Mouse (Mus musculus) kidney, adult 18-20 months (tissue): Measurements from ENCODE around the gene Gramd4.
A peak's percentile ranks its signal among the peaks of the same experiment; 100 is the strongest.
"Not testable (repeated sequence)": the region's sequence is repeated elsewhere in the genome, so short reads cannot be mapped to it uniquely, and the experiment has no call there.

ENCODE experiments used
- DNase-seq: peaks from one replicate; pipeline ENCODE4 v3.0.0; 2021

Gene Gramd4

DNA sequence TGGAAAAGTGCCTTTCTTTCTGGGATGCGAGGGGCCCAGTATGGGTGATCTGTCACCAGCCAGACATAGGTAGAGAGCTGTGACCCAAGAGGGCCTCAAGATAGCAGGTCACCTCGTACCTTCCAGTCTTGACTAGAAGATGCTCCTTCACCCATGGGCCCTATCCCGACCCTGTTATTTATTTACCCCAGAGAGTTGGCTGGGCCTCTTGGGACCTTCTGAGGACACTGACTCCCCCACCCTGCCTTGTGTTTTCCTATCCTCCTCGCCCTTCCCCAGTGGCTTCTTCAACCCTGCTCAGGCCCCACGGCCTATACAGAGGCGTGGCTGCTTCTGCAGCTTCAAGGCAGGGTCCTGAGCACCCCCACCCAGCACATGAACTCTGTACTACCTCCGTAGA lies 61.7 kb downstream of the Gramd4 start:
- DNase-seq, result peak; percentile 48

GRCm38 (mm10) chr15:86122261-86122949 lies 64.9 kb downstream of the Gramd4 start:
- peak; percentile 83 for DNase-seq

DNA sequence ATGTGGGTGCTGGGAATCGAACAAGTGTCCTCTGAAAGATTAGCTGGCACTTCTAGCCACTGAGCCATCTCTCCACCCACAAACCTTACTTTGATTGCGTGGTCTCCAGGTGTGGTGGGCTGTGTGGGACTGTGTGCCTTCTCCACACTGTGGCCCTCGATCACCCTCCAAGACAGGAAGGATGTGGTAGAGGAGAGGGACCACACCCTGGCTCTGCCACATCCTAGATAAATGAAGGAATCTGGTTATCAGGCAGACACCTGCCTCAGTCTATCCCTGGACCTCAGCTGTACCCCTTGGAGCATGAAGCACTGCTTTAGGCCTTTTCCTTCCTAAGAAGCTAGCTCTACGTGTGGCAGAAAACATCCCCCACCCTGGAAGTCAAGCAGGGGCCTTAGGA lies 65.9 kb downstream of the Gramd4 start:
- no peak for DNase-seq

GRCm38 (mm10) chr15:86124359-86124758 lies 66.9 kb downstream of the Gramd4 start:
- DNase-seq, result peak; percentile 84

DNA sequence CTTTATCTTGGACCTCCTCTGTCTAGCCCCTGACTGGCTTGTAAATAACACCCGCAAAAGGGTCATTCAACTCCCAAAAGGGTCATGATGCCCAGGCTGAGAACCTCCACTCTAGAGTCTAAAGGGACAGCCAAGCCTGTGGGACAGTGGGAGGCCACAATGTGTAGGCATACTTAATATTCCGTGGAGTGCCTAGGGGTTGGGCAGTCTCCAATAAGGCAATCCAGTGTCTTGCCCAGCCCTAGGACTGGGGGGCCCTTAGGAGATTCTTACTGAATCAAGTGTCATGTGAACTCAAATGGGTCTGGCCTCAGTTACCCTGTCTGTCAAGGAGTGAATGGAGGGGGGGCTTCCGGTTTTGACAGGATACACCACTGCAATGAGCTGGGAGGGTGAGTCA lies 71.5 kb downstream of the Gramd4 start:
- DNase-seq, result no peak

GRCm38 (mm10) chr15:86130657-86131056 lies 73.2 kb downstream of the Gramd4 start:
- DNase-seq, result no peak

- DNase-seq, result peak; percentile 91
Measured at GRCm38 (mm10) chr15:86134941-86135783, 77.7 kb downstream of the Gramd4 start.

DNA sequence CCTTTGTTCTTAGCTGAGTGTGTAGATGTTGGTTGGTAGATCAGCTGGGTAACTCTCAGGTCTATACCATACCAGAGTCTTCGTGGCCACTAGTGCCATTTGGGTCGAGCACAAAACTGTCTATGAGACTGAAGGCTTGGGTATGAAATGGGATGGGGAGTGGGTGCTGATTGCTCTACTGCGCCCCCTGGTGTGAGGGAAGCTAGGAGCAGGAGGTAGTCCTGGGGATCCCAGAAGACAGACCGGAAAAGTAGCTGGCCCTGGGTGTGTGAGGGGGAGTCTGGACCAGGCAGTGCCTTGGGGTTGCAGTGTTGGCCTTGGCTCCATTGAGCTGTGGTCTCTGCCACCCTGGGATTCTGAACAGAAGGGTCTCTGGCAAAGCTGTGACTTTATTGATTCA lies 80.1 kb downstream of the Gramd4 start:
- peak; percentile 60 for DNase-seq

DNA sequence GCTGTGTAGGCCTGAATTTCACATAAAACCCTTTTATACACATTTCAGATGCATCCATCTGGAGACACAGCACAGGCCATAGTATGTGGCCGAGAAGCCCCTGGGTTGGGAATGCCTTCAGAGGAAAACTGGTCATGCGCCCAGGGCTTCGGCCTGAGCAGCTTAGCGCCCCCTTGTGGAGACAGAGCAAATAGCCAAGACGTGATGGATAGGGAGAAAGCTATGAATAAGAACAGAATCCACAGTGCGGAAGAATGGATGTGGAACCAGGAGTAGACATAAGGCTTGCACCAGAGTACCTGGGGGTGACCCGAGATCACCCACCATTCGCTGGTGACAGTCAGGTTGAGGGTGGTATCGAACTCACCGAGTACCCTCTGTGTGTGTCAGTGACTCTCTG lies 82.8 kb downstream of the Gramd4 start:
- peak; percentile 64 for DNase-seq

- no peak for DNase-seq
Measured at GRCm38 (mm10) chr15:86144577-86144976, 87.1 kb downstream of the Gramd4 start.

DNA sequence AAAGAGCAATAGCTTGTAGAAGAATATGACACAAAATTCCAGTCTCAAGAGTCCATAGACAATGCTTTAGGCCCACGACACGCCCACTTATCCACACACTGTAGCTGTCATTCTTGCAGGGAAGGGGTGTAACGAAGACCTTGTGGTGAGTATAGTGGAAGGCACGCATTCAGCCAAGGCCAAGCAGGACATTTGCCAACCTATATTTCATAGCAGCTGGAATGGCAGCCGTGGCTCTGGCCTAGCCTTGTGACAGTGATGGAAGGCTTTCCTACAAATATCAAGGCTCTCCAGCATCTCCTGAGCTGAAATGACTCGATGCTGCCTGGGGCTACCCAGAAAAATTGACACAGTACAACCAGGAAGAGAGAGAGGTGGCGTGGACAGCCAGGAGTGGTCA lies 87.6 kb downstream of the Gramd4 start:
- no peak for DNase-seq

- no peak for DNase-seq
Measured at GRCm38 (mm10) chr15:86146922-86147321, 89.4 kb downstream of the Gramd4 start.

DNA sequence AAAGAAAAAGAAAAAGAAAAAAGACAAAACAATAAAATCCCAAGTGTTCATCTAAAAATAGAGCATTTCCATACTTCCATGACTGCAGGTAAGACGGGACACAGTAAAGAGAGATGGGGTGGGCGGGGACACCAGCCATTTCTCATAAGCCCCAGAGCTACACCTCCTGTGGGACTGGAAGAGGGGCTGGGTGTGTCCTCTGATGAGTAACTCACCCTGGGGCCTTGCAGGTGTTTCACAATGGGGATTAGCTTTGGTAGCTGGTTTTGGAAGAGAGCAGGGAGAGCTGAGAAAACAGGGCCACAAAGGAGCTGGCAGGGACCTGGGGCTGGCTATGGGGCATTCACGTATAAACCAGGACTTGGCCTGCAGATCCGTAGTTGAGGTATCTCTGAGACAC lies 93.1 kb downstream of the Gramd4 start:
- DNase-seq, result no peak

DNA sequence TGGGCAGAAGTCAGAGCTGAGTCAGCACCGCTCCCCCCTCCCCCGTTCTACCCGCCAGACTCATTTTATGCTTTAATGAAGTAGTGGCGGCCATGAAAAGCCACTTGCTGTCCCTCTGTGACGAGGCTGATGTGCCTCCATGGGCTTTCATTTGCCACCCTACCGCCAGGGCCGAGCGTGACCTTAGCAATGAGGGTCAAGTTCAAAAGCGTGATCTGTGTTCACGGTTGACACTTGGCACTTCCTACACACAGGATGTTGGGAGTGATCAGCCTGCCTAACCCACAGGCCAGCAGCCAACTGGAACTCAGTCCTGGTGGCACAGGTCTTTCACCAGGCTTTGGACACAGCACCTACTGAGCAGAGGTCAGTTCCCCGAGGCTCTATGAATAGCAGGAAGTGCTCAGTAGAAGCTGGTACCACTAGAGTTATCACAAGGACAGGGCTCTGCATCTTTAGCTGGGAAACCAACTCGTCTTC lies 96.0 kb downstream of the Gramd4 start:
- DNase-seq, result no peak

- DNase-seq, result no peak
Measured at GRCm38 (mm10) chr15:86156492-86156891, 99.0 kb downstream of the Gramd4 start.

GRCm38 (mm10) chr15:86159093-86159492 lies 101.6 kb downstream of the Gramd4 start:
- DNase-seq, result no peak

DNA sequence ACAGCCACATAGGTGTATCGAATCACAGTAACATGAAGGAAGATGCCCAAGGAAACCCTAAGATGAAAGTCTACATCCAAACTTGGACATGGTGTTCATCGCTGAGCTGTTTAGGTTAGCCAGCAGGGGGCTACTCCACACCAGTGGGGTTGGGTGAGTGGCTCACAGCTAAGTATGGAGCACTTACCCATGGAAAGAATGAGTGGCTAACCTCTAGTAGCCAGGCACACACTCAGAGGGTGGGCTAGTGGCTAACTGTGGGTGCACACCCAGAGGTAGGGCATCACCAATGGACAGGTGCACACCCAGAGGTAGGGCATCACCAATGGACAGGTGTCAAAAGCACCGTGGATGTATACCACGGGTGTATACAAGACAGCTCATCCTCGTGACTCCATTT lies 102.2 kb downstream of the Gramd4 start:
- no peak for DNase-seq

DNA sequence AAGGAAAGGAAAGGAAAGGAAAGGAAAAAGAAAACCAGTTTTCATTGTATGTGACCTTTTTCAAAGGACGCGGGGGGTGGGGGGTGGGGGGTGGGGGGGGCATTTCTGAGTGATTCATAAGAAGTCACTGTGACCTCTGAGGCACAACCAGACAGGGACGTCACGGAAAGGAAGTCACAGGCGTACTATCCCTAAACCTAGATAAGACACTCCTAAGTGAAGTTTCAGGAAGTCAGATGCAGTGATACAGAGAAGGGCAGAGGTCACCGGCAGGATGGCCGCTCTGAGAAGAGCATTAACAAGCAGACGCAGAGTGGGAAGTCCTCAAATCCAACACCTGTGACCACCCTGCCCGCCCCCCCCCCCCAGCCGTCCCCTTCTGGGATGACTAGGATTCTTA lies 103.4 kb downstream of the Gramd4 start:
- no peak for DNase-seq

DNA sequence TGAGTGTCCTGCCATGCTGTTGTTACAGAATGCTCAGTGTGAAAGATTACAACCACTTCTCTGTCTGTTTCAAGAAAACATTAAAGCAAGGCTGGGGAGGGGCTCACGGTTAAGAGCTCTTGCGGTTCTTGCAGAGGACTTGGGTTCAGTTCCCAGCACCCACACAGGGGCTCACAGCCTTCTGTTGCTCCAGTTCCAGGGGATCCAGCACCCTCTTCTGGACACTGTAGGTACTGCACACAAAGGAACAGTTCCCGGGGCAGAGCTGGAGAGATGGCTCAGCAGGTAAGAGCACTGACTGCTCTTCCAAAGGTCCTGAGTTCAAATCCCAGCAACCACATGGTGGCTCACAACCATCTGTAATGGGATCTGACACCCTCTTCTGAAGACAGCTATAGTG lies 104.3 kb downstream of the Gramd4 start:
- not testable (repeated sequence) for DNase-seq

DNA sequence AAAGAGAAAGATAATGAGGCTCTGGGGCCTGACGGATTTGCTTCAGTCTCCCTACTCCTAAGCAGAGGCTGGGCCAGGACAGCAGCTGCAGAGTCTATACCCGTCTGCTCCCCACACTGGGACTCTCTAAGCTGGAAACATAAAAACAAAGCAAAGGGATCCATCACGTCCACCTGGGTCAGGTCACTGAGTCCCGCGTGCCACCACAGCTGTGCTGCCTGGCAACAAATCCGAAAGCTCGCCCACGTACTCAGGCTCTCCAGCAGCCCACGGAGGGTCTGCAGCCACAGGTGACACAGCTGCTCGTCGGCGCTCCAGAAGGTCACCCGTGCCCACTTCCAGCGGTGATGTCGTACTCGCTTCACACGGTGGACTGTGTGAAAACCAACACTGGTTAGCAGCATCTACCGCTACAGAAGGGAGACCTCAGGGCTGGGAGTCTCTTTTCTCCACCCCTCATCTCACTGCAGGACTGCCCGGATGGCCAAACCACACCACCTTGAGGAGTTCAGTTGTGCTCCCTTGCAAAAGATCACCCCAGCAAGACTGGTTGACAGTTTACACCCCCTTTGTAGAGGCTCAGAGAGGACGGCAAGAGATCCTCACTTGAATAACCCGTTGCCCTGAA lies 107.3 kb downstream of the Gramd4 start:
- no peak for DNase-seq

DNA sequence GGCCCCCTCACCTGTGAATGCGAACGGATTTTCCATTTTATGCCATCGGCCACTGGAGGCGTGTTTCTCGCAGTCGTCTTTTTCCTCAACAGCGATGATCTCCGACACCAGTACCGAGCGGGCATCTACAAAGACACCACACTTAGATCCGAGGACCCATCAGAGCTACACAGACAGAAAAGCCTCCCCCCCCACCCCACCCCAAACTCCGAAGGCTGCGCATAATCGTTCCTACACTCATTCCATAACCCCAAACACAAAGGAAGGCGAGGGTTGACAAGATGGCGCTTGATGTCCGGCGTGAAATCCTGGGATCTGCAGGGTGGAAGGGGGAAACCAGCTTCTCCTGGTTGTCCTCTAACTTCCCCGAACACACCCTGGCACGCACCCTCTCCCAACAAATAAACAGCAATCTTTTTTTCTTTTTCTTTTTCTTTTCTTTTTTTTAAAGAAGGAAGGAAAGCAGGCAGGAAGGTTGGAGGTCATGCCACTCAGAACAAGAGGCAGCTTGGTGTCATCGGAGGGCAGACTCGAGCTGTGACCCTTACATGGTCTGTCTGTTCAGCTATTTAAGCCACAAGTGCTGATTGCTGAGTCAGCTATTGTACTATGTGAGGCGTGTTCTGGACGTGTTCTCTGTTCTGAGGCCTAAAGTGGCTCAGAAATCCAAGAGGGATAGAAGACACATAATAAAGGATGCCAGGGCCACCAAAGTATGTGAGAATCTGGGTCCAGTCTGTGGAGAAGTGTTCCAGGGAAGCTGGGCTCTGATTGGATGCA lies 108.5 kb downstream of the Gramd4 start:
- DNase-seq, result no peak

DNA sequence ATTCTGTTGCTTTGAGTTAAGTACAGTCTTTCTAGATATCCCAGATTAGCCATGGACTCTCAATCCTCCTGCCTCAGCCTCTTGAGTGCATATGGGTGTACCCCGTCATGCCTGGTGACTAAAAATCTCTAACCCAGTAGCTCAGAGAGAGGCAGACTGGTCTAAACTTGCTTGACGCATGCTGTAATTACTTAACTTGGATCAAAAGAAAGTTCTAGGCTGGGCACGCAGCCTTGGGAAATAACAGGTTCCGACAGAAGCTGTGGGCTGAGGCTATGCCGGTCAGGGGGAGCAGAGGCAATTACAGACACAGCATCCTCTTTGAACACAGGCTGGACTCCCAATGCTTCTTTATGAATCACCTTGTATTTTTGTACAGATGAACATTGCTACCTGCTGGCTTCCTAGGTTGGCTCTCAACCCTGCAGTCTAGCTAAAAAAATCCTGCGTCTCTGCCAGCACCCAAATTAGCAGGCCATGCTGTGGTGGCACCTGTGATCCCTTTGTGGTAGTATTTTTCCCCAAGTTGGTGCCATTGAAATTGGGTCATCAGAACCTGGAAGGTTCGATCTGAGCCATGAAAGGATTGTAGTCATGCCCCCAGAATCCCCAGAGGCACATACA lies 109.6 kb downstream of the Gramd4 start:
- no peak for DNase-seq
